Mouse (Mus musculus): ENCODE measurements at regions not wholly inside any gene's neighbourhood (a gene's known extent, or its start where the extent isn't known, plus 50 kb on each side); places are given as distances from the start of the nearest gene placed in this dataset.

DNA sequence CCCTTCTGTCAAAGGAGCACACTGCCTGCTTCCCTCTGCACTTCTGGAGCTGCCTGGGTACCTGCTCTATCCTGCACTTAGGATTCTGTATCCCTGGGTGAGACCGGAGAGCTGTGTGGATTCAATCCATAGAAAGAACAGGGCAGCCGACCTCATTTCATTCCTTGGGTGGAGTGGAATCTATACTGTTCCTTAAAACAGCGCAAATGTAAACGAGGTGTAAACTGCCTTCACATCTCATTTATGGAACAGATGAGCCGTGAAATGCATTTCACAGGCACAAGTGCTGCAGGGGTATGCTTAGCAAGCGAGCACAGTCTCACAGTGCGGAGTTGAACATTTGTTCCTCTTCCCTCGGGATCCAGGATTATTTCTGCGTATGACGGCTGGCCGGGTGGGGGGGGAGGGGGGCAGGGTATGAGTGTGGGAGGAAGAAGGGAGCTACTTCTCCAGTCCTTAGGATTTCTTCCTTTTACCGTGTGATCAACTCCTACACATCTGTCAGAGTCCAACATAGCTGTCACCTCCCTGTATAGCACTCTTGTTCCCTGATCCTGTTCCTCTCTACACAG is 459.3 kb downstream of the Pdcd6ip start:
- TF ChIP-seq EP300 (IDR thresholded peaks at IDR 0.05; ENCODE audit: insufficient read depth, low read depth, low read length) (no peak), CTCF (IDR thresholded peaks at IDR 0.05; ENCODE audit: low read depth, low read length) (no peak), POLR2A (IDR thresholded peaks at IDR 0.05; ENCODE audit: insufficient read depth, low read length) (no peak)
- H3K4me3 ChIP-seq (ENCODE audit: low read depth, low read length) = no peak overlapping the region
- no peak overlapping the region for H3K27ac ChIP-seq (ENCODE audit: insufficient read depth, low read length)
- no peaks in the 10 kb centered on the region for H3K36me3 ChIP-seq (ENCODE audit: control insufficient read depth, insufficient read depth, low read length, poor library complexity, severe bottlenecking)
- no peaks in the 10 kb centered on the region for H3K9me3 ChIP-seq (replicated peaks; ENCODE audit: control insufficient read depth, insufficient read depth, low read length, poor library complexity, severe bottlenecking)
- no peaks in the 10 kb centered on the region for H3K27me3 ChIP-seq (ENCODE audit: control insufficient read depth, insufficient read depth, low read length, poor library complexity, severe bottlenecking)
- no peaks in the 10 kb centered on the region for H3K4me1 ChIP-seq (ENCODE audit: control insufficient read depth, insufficient read depth, low read length)
- no peak overlapping the region for H3K9ac ChIP-seq (ENCODE audit: low read depth, poor library complexity, severe bottlenecking)

GRCm38 (mm10) chr9:113247950-113248349 is 460.1 kb downstream of the Pdcd6ip start:
- H3K4me3 ChIP-seq (ENCODE audit: low read depth, low read length) = no peak overlapping the region
- H3K9me3 ChIP-seq (replicated peaks; ENCODE audit: control insufficient read depth, insufficient read depth, low read length, poor library complexity, severe bottlenecking) = no peaks in the 10 kb centered on the region
- no peaks in the 10 kb centered on the region for H3K36me3 ChIP-seq (ENCODE audit: control insufficient read depth, insufficient read depth, low read length, poor library complexity, severe bottlenecking)
- H3K9ac ChIP-seq (ENCODE audit: low read depth, poor library complexity, severe bottlenecking) = no peak overlapping the region
- H3K27ac ChIP-seq (ENCODE audit: insufficient read depth, low read length) = no peak overlapping the region
- no peak for TF ChIP-seq CTCF (IDR thresholded peaks at IDR 0.05; ENCODE audit: low read depth, low read length)
- TF ChIP-seq POLR2A (IDR thresholded peaks at IDR 0.05; ENCODE audit: insufficient read depth, low read length) = no peak
- TF ChIP-seq EP300 (IDR thresholded peaks at IDR 0.05; ENCODE audit: insufficient read depth, low read depth, low read length) = no peak
- no peaks in the 10 kb centered on the region for H3K27me3 ChIP-seq (ENCODE audit: control insufficient read depth, insufficient read depth, low read length, poor library complexity, severe bottlenecking)
- no peaks in the 10 kb centered on the region for H3K4me1 ChIP-seq (ENCODE audit: control insufficient read depth, insufficient read depth, low read length)

- Histone ChIP-seq H3K9ac (ENCODE audit: low read depth, poor library complexity, severe bottlenecking) (no peak overlapping the region), H3K27me3 (ENCODE audit: control insufficient read depth, insufficient read depth, low read length, poor library complexity, severe bottlenecking) (no peaks in the 10 kb centered on the region), H3K4me3 (ENCODE audit: low read depth, low read length) (no peak overlapping the region), H3K4me1 (ENCODE audit: control insufficient read depth, insufficient read depth, low read length) (no peaks in the 10 kb centered on the region), H3K9me3 (replicated peaks; ENCODE audit: control insufficient read depth, insufficient read depth, low read length, poor library complexity, severe bottlenecking) (no peaks in the 10 kb centered on the region), H3K27ac (ENCODE audit: insufficient read depth, low read length) (no peak overlapping the region), H3K36me3 (ENCODE audit: control insufficient read depth, insufficient read depth, low read length, poor library complexity, severe bottlenecking) (no peaks in the 10 kb centered on the region)
- TF ChIP-seq POLR2A (IDR thresholded peaks at IDR 0.05; ENCODE audit: insufficient read depth, low read length) = no peak
- TF ChIP-seq EP300 (IDR thresholded peaks at IDR 0.05; ENCODE audit: insufficient read depth, low read depth, low read length) = no peak
- TF ChIP-seq CTCF (IDR thresholded peaks at IDR 0.05; ENCODE audit: low read depth, low read length) = no peak
Observed at GRCm38 (mm10) chr9:113243870-113244269, 464.2 kb downstream of the Pdcd6ip start.

DNA sequence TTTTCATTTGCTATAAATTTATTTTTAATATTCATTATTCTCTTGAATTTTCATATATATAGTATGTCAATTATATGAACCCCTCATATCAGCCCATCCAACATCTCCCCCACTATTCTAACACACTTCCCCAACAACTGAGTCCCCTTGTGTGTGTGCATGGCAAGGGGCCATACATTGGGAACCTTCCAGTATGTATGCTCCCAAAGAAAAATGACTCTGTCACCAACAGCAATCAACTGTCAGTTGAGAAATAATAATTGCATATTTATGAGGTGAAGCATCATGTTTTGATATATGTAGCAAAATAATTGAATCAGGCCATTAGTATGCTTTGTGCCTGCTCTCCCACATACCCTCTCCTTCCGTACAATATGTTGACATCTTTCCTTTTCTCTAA is 474.7 kb downstream of the Pdcd6ip start:
- H3K9ac ChIP-seq (ENCODE audit: low read depth, poor library complexity, severe bottlenecking) = no peak overlapping the region
- no peaks in the 10 kb centered on the region for H3K36me3 ChIP-seq (ENCODE audit: control insufficient read depth, insufficient read depth, low read length, poor library complexity, severe bottlenecking)
- peaks cover 12% of the 10 kb centered on the region for H3K9me3 ChIP-seq (replicated peaks; ENCODE audit: control insufficient read depth, insufficient read depth, low read length, poor library complexity, severe bottlenecking)
- H3K27ac ChIP-seq (ENCODE audit: insufficient read depth, low read length) = no peak overlapping the region
- no peaks in the 10 kb centered on the region for H3K4me1 ChIP-seq (ENCODE audit: control insufficient read depth, insufficient read depth, low read length)
- TF ChIP-seq EP300 (IDR thresholded peaks at IDR 0.05; ENCODE audit: insufficient read depth, low read depth, low read length) (no peak), CTCF (IDR thresholded peaks at IDR 0.05; ENCODE audit: low read depth, low read length) (no peak), POLR2A (IDR thresholded peaks at IDR 0.05; ENCODE audit: insufficient read depth, low read length) (no peak)
- no peaks in the 10 kb centered on the region for H3K27me3 ChIP-seq (ENCODE audit: control insufficient read depth, insufficient read depth, low read length, poor library complexity, severe bottlenecking)
- H3K4me3 ChIP-seq (ENCODE audit: low read depth, low read length) = no peak overlapping the region

DNA sequence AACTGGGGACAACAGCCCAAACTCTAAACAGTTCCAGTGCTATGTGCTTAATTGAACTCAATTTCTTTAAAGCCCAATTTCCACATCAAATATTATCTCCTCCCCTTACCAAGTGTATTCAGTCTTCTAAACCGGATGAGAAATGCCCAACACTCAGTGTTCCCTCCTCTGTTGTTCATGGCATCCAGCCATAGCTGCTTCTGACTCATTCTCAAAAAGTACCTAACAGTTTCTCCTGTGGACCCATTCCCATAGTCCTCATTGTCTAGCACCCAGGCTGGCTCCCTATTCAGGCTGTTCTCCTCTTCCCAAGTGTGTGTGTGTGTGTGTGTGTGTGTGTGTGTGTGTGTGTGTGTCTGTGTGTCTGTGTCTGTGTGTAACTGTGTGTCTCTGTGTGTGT is 478.7 kb downstream of the Pdcd6ip start:
- TF ChIP-seq CTCF (IDR thresholded peaks at IDR 0.05; ENCODE audit: low read depth, low read length) = no peak
- TF ChIP-seq EP300 (IDR thresholded peaks at IDR 0.05; ENCODE audit: insufficient read depth, low read depth, low read length) = no peak
- TF ChIP-seq POLR2A (IDR thresholded peaks at IDR 0.05; ENCODE audit: insufficient read depth, low read length) = no peak
- Histone ChIP-seq H3K4me1 (ENCODE audit: control insufficient read depth, insufficient read depth, low read length) (no peaks in the 10 kb centered on the region), H3K36me3 (ENCODE audit: control insufficient read depth, insufficient read depth, low read length, poor library complexity, severe bottlenecking) (no peaks in the 10 kb centered on the region), H3K9ac (ENCODE audit: low read depth, poor library complexity, severe bottlenecking) (no peak overlapping the region), H3K27ac (ENCODE audit: insufficient read depth, low read length) (no peak overlapping the region), H3K9me3 (replicated peaks; ENCODE audit: control insufficient read depth, insufficient read depth, low read length, poor library complexity, severe bottlenecking) (peaks cover 19% of the 10 kb centered on the region), H3K27me3 (ENCODE audit: control insufficient read depth, insufficient read depth, low read length, poor library complexity, severe bottlenecking) (no peaks in the 10 kb centered on the region), H3K4me3 (ENCODE audit: low read depth, low read length) (no peak overlapping the region)

- TF ChIP-seq EP300 (IDR thresholded peaks at IDR 0.05; ENCODE audit: insufficient read depth, low read depth, low read length) (no peak), CTCF (IDR thresholded peaks at IDR 0.05; ENCODE audit: low read depth, low read length) (no peak), POLR2A (IDR thresholded peaks at IDR 0.05; ENCODE audit: insufficient read depth, low read length) (no peak)
- Histone ChIP-seq H3K36me3 (ENCODE audit: control insufficient read depth, insufficient read depth, low read length, poor library complexity, severe bottlenecking) (no peaks in the 10 kb centered on the region), H3K4me1 (ENCODE audit: control insufficient read depth, insufficient read depth, low read length) (no peaks in the 10 kb centered on the region), H3K9ac (ENCODE audit: low read depth, poor library complexity, severe bottlenecking) (no peak overlapping the region), H3K9me3 (replicated peaks; ENCODE audit: control insufficient read depth, insufficient read depth, low read length, poor library complexity, severe bottlenecking) (no peaks in the 10 kb centered on the region), H3K27me3 (ENCODE audit: control insufficient read depth, insufficient read depth, low read length, poor library complexity, severe bottlenecking) (no peaks in the 10 kb centered on the region), H3K27ac (ENCODE audit: insufficient read depth, low read length) (no peak overlapping the region), H3K4me3 (ENCODE audit: low read depth, low read length) (no peak overlapping the region)
Observed at GRCm38 (mm10) chr9:113213930-113214329, 494.1 kb downstream of the Pdcd6ip start.

All from ES-Bruce4 (cell line).